Mouse (Mus musculus) heart, embryonic 12.5 days (tissue): ENCODE results near the gene Gm20388. TPM values are rescaled to one million over a fixed set of nuclear protein-coding genes. Genes with fewer than 3 reads are reported as not detected.
"Not testable (repeated sequence)": the region's sequence is repeated elsewhere in the genome, so short reads cannot be mapped to it uniquely, and the experiment has no call there.

Experiments used
- ATAC-seq: fragments of 200-750 bp; cut with Nextera tagmentation; 2 replicates; pipeline ENCODE4 v1.8.0; 2017; ENCODE audit warnings: moderate TSS enrichment, moderate library complexity; ENCODE audit not compliant: insufficient number of reproducible peaks, low FRiP score
- H3K27ac ChIP-seq: fragments of 300-500 bp; sonication (generic); 2 replicates; pipeline ENCODE4 v1.5.1; 2016; ENCODE audit warnings: mild to moderate bottlenecking, moderate library complexity; ENCODE audit not compliant: poor library complexity, severe bottlenecking
- H3K27me3 ChIP-seq: fragments of 300-500 bp; sonication (generic); replicated peaks from 2 replicates; pipeline ENCODE4 v1.6.1; 2016; ENCODE audit warnings: mild to moderate bottlenecking, moderate library complexity
- H3K36me3 ChIP-seq: fragments of 300-500 bp; sonication (generic); 2 replicates; pipeline ENCODE4 v1.6.1; 2016; ENCODE audit warnings: mild to moderate bottlenecking, moderate library complexity
- H3K4me1 ChIP-seq: fragments of 300-500 bp; sonication (generic); replicated peaks from 2 replicates; pipeline ENCODE4 v1.6.1; 2016; ENCODE audit warnings: mild to moderate bottlenecking
- H3K4me2 ChIP-seq: fragments of 300-500 bp; sonication (generic); 2 replicates; pipeline ENCODE4 v1.6.1; 2016; ENCODE audit warnings: mild to moderate bottlenecking, moderate library complexity
- H3K4me3 ChIP-seq: fragments of 300-500 bp; sonication (generic); 2 replicates; pipeline ENCODE4 v1.5.1; 2016; ENCODE audit warnings: mild to moderate bottlenecking
- H3K9ac ChIP-seq: fragments of 300-500 bp; sonication (generic); 2 replicates; pipeline ENCODE4 v1.6.1; 2016; ENCODE audit warnings: mild to moderate bottlenecking, moderate library complexity
- H3K9me3 ChIP-seq: fragments of 300-500 bp; sonication (generic); replicated peaks from 2 replicates; pipeline ENCODE4 v1.6.1; 2016; ENCODE audit warnings: mild to moderate bottlenecking, moderate library complexity
- WGBS: fragments of 180-500 bp; shearing (Covaris S2); methylation state at CpG from one replicate; pipeline ENCODE4 v1.1.7; 2016; 5-methylcytosine and 5-hydroxymethylcytosine counted together
- polyA plus RNA-seq: library from polyadenylated mRNA; unstranded; fragments of >200 nt; fragmentation: Nextera tagmentation; extraction: Ambion mirVana; gene quantifications from 2 replicates; pipeline ENCODE4 v1.2.1, GENCODE M21; 2016

Gene Gm20388
- polyA plus RNA-seq, 1 experiment from 2014 or later, result not detected

GRCm38 (mm10) chr8:122625811-122626210 lies 2715.2 kb downstream of the Gm20388 start:
- Histone ChIP-seq H3K4me3 (no peak overlapping the region), H3K4me1 (peaks cover 15% of the 10 kb centered on the region), H3K27me3 (peaks cover 17% of the 10 kb centered on the region; the same call in 1 of the 2 replicates), H3K27ac (no peak overlapping the region), H3K9ac (no peak overlapping the region), H3K36me3 (peaks cover 5% of the 10 kb centered on the region; the same call in 1 of the 2 replicates), H3K9me3 (no peaks in the 10 kb centered on the region), H3K4me2 (no peak overlapping the region)
- WGBS, result 78% methylated on average over 9 of the region's 9 CpGs
- ATAC-seq, result no peak

- H3K27ac ChIP-seq, result no peak overlapping the region
- H3K4me2 ChIP-seq, result no peak overlapping the region
- peaks cover 5% of the 10 kb centered on the region; the same call in 1 of the 2 replicates for H3K36me3 ChIP-seq
- 64% methylated on average over 2 of the region's 2 CpGs for WGBS
- H3K9ac ChIP-seq, result no peak overlapping the region
- H3K27me3 ChIP-seq, result peaks cover 14% of the 10 kb centered on the region; the same call in 1 of the 2 replicates
- ATAC-seq, result no peak
- no peak overlapping the region for H3K4me3 ChIP-seq
- peaks cover 17% of the 10 kb centered on the region for H3K4me1 ChIP-seq
- no peaks in the 10 kb centered on the region for H3K9me3 ChIP-seq
Observed at GRCm38 (mm10) chr8:122626896-122627295, 2716.3 kb downstream of the Gm20388 start.

- H3K9me3 ChIP-seq, result no peaks in the 10 kb centered on the region
- peaks cover 9% of the 10 kb centered on the region; the same call in 1 of the 2 replicates for H3K27me3 ChIP-seq
- H3K4me3 ChIP-seq, result no peak overlapping the region
- H3K4me2 ChIP-seq, result no peak overlapping the region
- no peak for ATAC-seq
- no peak overlapping the region for H3K9ac ChIP-seq
- H3K27ac ChIP-seq, result no peak overlapping the region
- peaks cover 21% of the 10 kb centered on the region for H3K36me3 ChIP-seq
- WGBS, result 70% methylated on average over 10 of the region's 10 CpGs
- H3K4me1 ChIP-seq, result peaks cover 12% of the 10 kb centered on the region
Observed at GRCm38 (mm10) chr8:122629388-122629787, 2718.7 kb downstream of the Gm20388 start.

GRCm38 (mm10) chr8:122630696-122631095 lies 2720.1 kb downstream of the Gm20388 start:
- H3K27ac ChIP-seq, result no peak overlapping the region
- no peaks in the 10 kb centered on the region for H3K9me3 ChIP-seq
- WGBS, result 48% methylated on average over 22 of the region's 22 CpGs
- H3K9ac ChIP-seq, result peak overlapping the region; percentile 38
- H3K4me3 ChIP-seq, result peak overlapping the region; percentile 6
- ATAC-seq, result no peak
- H3K36me3 ChIP-seq, result peaks cover 32% of the 10 kb centered on the region
- H3K27me3 ChIP-seq, result peaks cover 9% of the 10 kb centered on the region; the same call in 1 of the 2 replicates
- H3K4me1 ChIP-seq, result peaks cover 18% of the 10 kb centered on the region
- H3K4me2 ChIP-seq, result peak overlapping the region; percentile 54

GRCm38 (mm10) chr8:122632134-122632533 lies 2721.5 kb downstream of the Gm20388 start:
- H3K4me3 ChIP-seq, H3K4me2 ChIP-seq, H3K9ac ChIP-seq, ATAC-seq, H3K9me3 ChIP-seq, H3K27ac ChIP-seq, H3K27me3 ChIP-seq: not testable (repeated sequence)
- H3K36me3 ChIP-seq, result peaks cover 34% of the 10 kb centered on the region
- WGBS, result 78% methylated on average over 3 of the region's 3 CpGs
- H3K4me1 ChIP-seq, result peaks cover 31% of the 10 kb centered on the region

- WGBS, result 90% methylated on average over 14 of the region's 14 CpGs
Observed at GRCm38 (mm10) chr8:122633205-122633604, 2722.6 kb downstream of the Gm20388 start.

GRCm38 (mm10) chr8:122635878-122636802 lies 2725.5 kb downstream of the Gm20388 start:
- Histone ChIP-seq H3K9ac (no peak overlapping the region), H3K27ac (0 out of 2 replicates have a peak overlapping the region, but pooled peaks have one; percentile 6), H3K4me1 (peaks cover 51% of the 10 kb centered on the region), H3K9me3 (no peaks in the 10 kb centered on the region), H3K4me2 (no peak overlapping the region), H3K36me3 (peaks cover 37% of the 10 kb centered on the region), H3K4me3 (no peak overlapping the region), H3K27me3 (no peaks in the 10 kb centered on the region)
- ATAC-seq, result peak; percentile 31; the same call in 1 of the 2 replicates
- 32% methylated on average over 14 of the region's 14 CpGs for WGBS

More at GRCm38 (mm10) chr8:122633205-122633604, 2722.6 kb downstream of the Gm20388 start:
- H3K4me3 ChIP-seq, result no peak overlapping the region
- no peak overlapping the region for H3K4me2 ChIP-seq
- ATAC-seq, result no peak
- no peak overlapping the region for H3K9ac ChIP-seq
- H3K27me3 ChIP-seq, result 0 out of 2 replicates have a peak, but pooled peaks cover 4% of the 10 kb centered on the region
- peaks cover 35% of the 10 kb centered on the region for H3K4me1 ChIP-seq
- no peaks in the 10 kb centered on the region for H3K9me3 ChIP-seq
- H3K36me3 ChIP-seq, result peaks cover 37% of the 10 kb centered on the region
- H3K27ac ChIP-seq, result no peak overlapping the region

- no peak overlapping the region for H3K4me2 ChIP-seq
- no peak overlapping the region for H3K9ac ChIP-seq
- peaks cover 57% of the 10 kb centered on the region for H3K4me1 ChIP-seq
- no peak for ATAC-seq
- peaks cover 37% of the 10 kb centered on the region for H3K36me3 ChIP-seq
- H3K27me3 ChIP-seq, result no peaks in the 10 kb centered on the region
- WGBS, result 51% methylated on average over 9 of the region's 9 CpGs
- no peak overlapping the region for H3K27ac ChIP-seq
- no peak overlapping the region for H3K4me3 ChIP-seq
- H3K9me3 ChIP-seq, result no peaks in the 10 kb centered on the region
Observed at GRCm38 (mm10) chr8:122636803-122637175, 2726.1 kb downstream of the Gm20388 start.

GRCm38 (mm10) chr8:122637230-122637629 lies 2726.6 kb downstream of the Gm20388 start:
- peaks cover 37% of the 10 kb centered on the region for H3K36me3 ChIP-seq
- H3K4me1 ChIP-seq, result peaks cover 59% of the 10 kb centered on the region
- no peak overlapping the region for H3K9ac ChIP-seq
- WGBS, result 88% methylated on average over 9 of the region's 9 CpGs
- H3K9me3 ChIP-seq, result no peaks in the 10 kb centered on the region
- no peak for ATAC-seq
- H3K27ac ChIP-seq, result no peak overlapping the region
- no peak overlapping the region for H3K4me2 ChIP-seq
- no peak overlapping the region for H3K4me3 ChIP-seq
- no peaks in the 10 kb centered on the region for H3K27me3 ChIP-seq

GRCm38 (mm10) chr8:122638601-122639000 lies 2728.0 kb downstream of the Gm20388 start:
- 86% methylated on average over 16 of the region's 16 CpGs for WGBS
- Histone ChIP-seq H3K4me3 (no peak overlapping the region), H3K27ac (no peak overlapping the region), H3K4me2 (no peak overlapping the region), H3K9me3 (no peaks in the 10 kb centered on the region), H3K9ac (no peak overlapping the region), H3K36me3 (peaks cover 28% of the 10 kb centered on the region), H3K27me3 (no peaks in the 10 kb centered on the region), H3K4me1 (peaks cover 64% of the 10 kb centered on the region)
- no peak for ATAC-seq

GRCm38 (mm10) chr8:122639521-122640248 lies 2729.0 kb downstream of the Gm20388 start:
- Histone ChIP-seq H3K9ac (no peak overlapping the region), H3K4me3 (no peak overlapping the region), H3K27ac (no peak overlapping the region), H3K4me1 (peaks cover 74% of the 10 kb centered on the region), H3K36me3 (peaks cover 18% of the 10 kb centered on the region), H3K9me3 (no peaks in the 10 kb centered on the region), H3K4me2 (no peak overlapping the region), H3K27me3 (no peaks in the 10 kb centered on the region)
- ATAC-seq, result no peak
- 51% methylated on average over 16 of the region's 16 CpGs for WGBS
